9 mouse cellular contexts compared by ENCODE assay signal in genomic region chr15:89556401-89557178, GRCm38 (mm10). TPM values are rescaled to one million over a fixed set of nuclear protein-coding genes. Genes with fewer than 3 reads are reported as not detected.
A peak's percentile ranks its signal among the peaks of the same experiment; 100 is the strongest.
DNase-seq lines count a peak whose midpoint lies in the region; ATAC-seq lines count a peak whose summit lies in the region.
"Had no signal": no experiment of that assay in that cellular context is flagged by ENCODE, and none has a peak within 500 bp of the region (broad histone marks: within the 10 kb centered on the region; RNA-seq: fewer than 3 reads in every experiment).

No protein-coding gene starts in this region.

- H3K4me1 ChIP-seq in hindbrain, embryonic 14.5 days (replicated peaks; ENCODE audit: control insufficient read depth, insufficient read depth, low read length) = peaks cover 4% of the 10 kb centered on the region; the same call in 1 of the 2 replicates
- peaks cover 16% of the 10 kb centered on the region; the same call in 1 of the 2 replicates for H3K4me1 ChIP-seq in neural tube, embryonic 14.5 days (ENCODE audit: control insufficient read depth, insufficient read depth, low read length)

- no peak overlapping the region for H3K27ac ChIP-seq in hindbrain, embryonic 14.5 days
- no peak overlapping the region for H3K27ac ChIP-seq in neural tube, embryonic 14.5 days (ENCODE audit: low read depth, low read length)

- no peaks in the 10 kb centered on the region for H3K9me3 ChIP-seq in hindbrain, embryonic 14.5 days (ENCODE audit: control insufficient read depth, low read length)
- H3K9me3 ChIP-seq in neural tube, embryonic 14.5 days (ENCODE audit: control insufficient read depth, low read length) = no peaks in the 10 kb centered on the region

- peak; percentile 52; the same call in 1 of the 2 replicates for ATAC-seq in hindbrain, embryonic 14.5 days (ENCODE audit: low FRiP score)
- peak; percentile 83; the same call in 1 of the 2 replicates for ATAC-seq in neural tube, embryonic 14.5 days (ENCODE audit: low read depth)

- peak overlapping the region; percentile 28 for H3K4me2 ChIP-seq in hindbrain, embryonic 14.5 days (replicated peaks)
- peak overlapping the region; percentile 32; the same call in 1 of the 2 replicates for H3K4me2 ChIP-seq in neural tube, embryonic 14.5 days (ENCODE audit: low read depth, low read length)

- no peak overlapping the region for H3K9ac ChIP-seq in hindbrain, embryonic 14.5 days
- no peak overlapping the region for H3K9ac ChIP-seq in neural tube, embryonic 14.5 days (replicated peaks; ENCODE audit: low read depth, low read length)

- peaks cover 13% of the 10 kb centered on the region for H3K36me3 ChIP-seq in hindbrain, embryonic 14.5 days (replicated peaks; ENCODE audit: control insufficient read depth, insufficient read depth)
- H3K36me3 ChIP-seq in neural tube, embryonic 14.5 days (ENCODE audit: control insufficient read depth, insufficient read depth, low read length) = peaks cover 8% of the 10 kb centered on the region; the same call in 1 of the 2 replicates

- no peak overlapping the region for H3K4me3 ChIP-seq in hindbrain, embryonic 14.5 days (replicated peaks; ENCODE audit: low read length)
- H3K4me3 ChIP-seq in neural tube, embryonic 14.5 days (ENCODE audit: low read depth, low read length) = 0 out of 2 replicates have a peak overlapping the region, but pooled peaks have one; percentile 4

- intact Hi-C loops in left cerebral cortex, postnatal 4 days (cut with DNase I) = no loop called here
- intact Hi-C loops in left cerebral cortex, postnatal 36 days (cut with DNase I) = loop anchor here (2.0 kb wide), 1 partner anchor 56 kb away; no protein-coding TSS in a partner anchor

- peak; percentile 42 for DNase-seq in left cerebral cortex, postnatal 4 days
- DNase-seq in left cerebral cortex, postnatal 36 days (ENCODE audit: low spot score in 2 of 2) = no peak
- DNase-seq in embryo, embryonic 9.5 days (ENCODE audit: extremely low spot score) = peak; percentile 58
- peak; percentile 48 for DNase-seq in hindbrain, embryonic 14.5 days (ENCODE audit: low spot score)
- no peak for DNase-seq in frontal cortex, adult 2 months (ENCODE audit: extremely low spot score in 1 of 2, low spot score in 1 of 2)
- DNase-seq in left cerebral cortex, adult 18-20 months (ENCODE audit: low spot score in 2 of 2) = no peak
- DNase-seq in urinary bladder, adult 2 months (ENCODE audit: low spot score) = no peak

- WGBS in hindbrain, embryonic 14.5 days = 26% methylated on average over 23 of the region's 23 CpGs
- WGBS in neural tube, embryonic 14.5 days = 24% methylated on average over 23 of the region's 23 CpGs

- H3K27me3 ChIP-seq in hindbrain, embryonic 14.5 days (ENCODE audit: control insufficient read depth, insufficient read depth, low read length) = peaks cover 38% of the 10 kb centered on the region
- peaks cover 22% of the 10 kb centered on the region for H3K27me3 ChIP-seq in neural tube, embryonic 14.5 days (ENCODE audit: control insufficient read depth, insufficient read depth, low read length)

RNA-seq across cellular contexts. Expression of gene Acr, which starts 11.5 kb away (rescaled TPM):
- total RNA-seq in left cerebral cortex, postnatal 4 days (2021) = 1 to 10 TPM; 5.8 to 5.9 TPM
- 1 to 10 TPM in 1 of 2 experiments, under 1 TPM in 1; 0.91 to 2.3 TPM for total RNA-seq in left cerebral cortex, postnatal 36 days (2021)
- 1.0 and 1.8 TPM in 2 replicates for polyA plus RNA-seq in hindbrain, embryonic 14.5 days (2014; fragmentation: Nextera tagmentation; extraction: Ambion mirVana)
- 2.0 and 2.6 TPM in 2 replicates for polyA plus RNA-seq in neural tube, embryonic 14.5 days (2014; fragmentation: Nextera tagmentation; extraction: Ambion mirVana)
- 4.2 TPM in 2 replicates for polyA plus RNA-seq in frontal cortex, adult 2 months (2012; rRNA removed)
- under 1 TPM; 0.79 to 0.89 TPM for total RNA-seq in left cerebral cortex, adult 18-20 months (2021)
- 0.63 and 0.71 TPM in 2 replicates for polyA plus RNA-seq in urinary bladder, adult 2 months (2012; rRNA removed)
- polyA plus RNA-seq: liver, embryonic 16.5 days had no signal

RNA-seq across cellular contexts. Expression of gene Rabl2, which starts 35.1 kb away (rescaled TPM):
- 10 to 100 TPM; 51.7 to 54.5 TPM for total RNA-seq in left cerebral cortex, postnatal 4 days (2021)
- 10 to 100 TPM; 30.4 to 42.5 TPM for total RNA-seq in left cerebral cortex, postnatal 36 days (2021)
- polyA plus RNA-seq in hindbrain, embryonic 14.5 days (2014; fragmentation: Nextera tagmentation; extraction: Ambion mirVana) = 79.0 and 85.9 TPM in 2 replicates
- 80.3 and 99.6 TPM in 2 replicates for polyA plus RNA-seq in neural tube, embryonic 14.5 days (2014; fragmentation: Nextera tagmentation; extraction: Ambion mirVana)
- polyA plus RNA-seq in frontal cortex, adult 2 months (2012; rRNA removed) = 74.5 and 82.6 TPM in 2 replicates
- total RNA-seq in left cerebral cortex, adult 18-20 months (2021) = 10 to 100 TPM; 32.6 to 40.3 TPM
- polyA plus RNA-seq in urinary bladder, adult 2 months (2012; rRNA removed) = 22.2 and 26.8 TPM in 2 replicates

RNA-seq across cellular contexts. Expression of gene Shank3, which starts 57.2 kb away (rescaled TPM):
- total RNA-seq in left cerebral cortex, postnatal 4 days (2021) = 100 to 1,000 TPM; 136 to 141 TPM
- 100 to 1,000 TPM; 196 to 229 TPM for total RNA-seq in left cerebral cortex, postnatal 36 days (2021)
- polyA plus RNA-seq in hindbrain, embryonic 14.5 days (2014; fragmentation: Nextera tagmentation; extraction: Ambion mirVana) = 8.6 and 9.6 TPM in 2 replicates
- polyA plus RNA-seq in neural tube, embryonic 14.5 days (2014; fragmentation: Nextera tagmentation; extraction: Ambion mirVana) = 7.4 and 10.1 TPM in 2 replicates
- polyA plus RNA-seq in frontal cortex, adult 2 months (2012; rRNA removed) = 76.4 and 84.0 TPM in 2 replicates
- 100 to 1,000 TPM; 220 TPM for total RNA-seq in left cerebral cortex, adult 18-20 months (2021)
- 7.1 and 8.8 TPM in 2 replicates for polyA plus RNA-seq in urinary bladder, adult 2 months (2012; rRNA removed)

Comparison
In these comparisons a context has a peak if more than half of its experiments do, and no peak if none do; other contexts are left out.
1. DNase-seq: peak in left cerebral cortex, postnatal 4 days (single experiment), embryo, embryonic 9.5 days (single experiment) and hindbrain, embryonic 14.5 days (single experiment); none in left cerebral cortex, postnatal 36 days (0 of 2), frontal cortex, adult 2 months (0 of 2), left cerebral cortex, adult 18-20 months (0 of 2) and urinary bladder, adult 2 months (single experiment).